Mouse (Mus musculus) CD4-positive, CD25-positive, alpha-beta regulatory T cell, adult 4 months (primary cell): ENCODE data around the gene Hps3. TPM values are rescaled to one million over a fixed set of nuclear protein-coding genes. Genes with fewer than 3 reads are reported as not detected.

Experiments
- polyA plus RNA-seq, 2 experiments: library from polyadenylated mRNA; unstranded; fragments of 100-300 nt; shearing (Covaris generic); gene quantifications; one replicate each; pipeline ENCODE4 v1.2.1; 2017

The Hps3 gene
- polyA plus RNA-seq, 2 experiments from 2014 or later = 29.4 to 32.5 TPM

Other genes starting within 250 kb of the Hps3 start
- gene Cp, start 78.3 kb downstream of the Hps3 start, polyA plus RNA-seq = 1 to 10 TPM in 1 of 2 experiments, under 1 TPM in 1; 0.38 to 1.3 TPM
- gene Hltf, start 22.5 kb upstream of the Hps3 start, polyA plus RNA-seq = 10 to 100 TPM; 70.5 to 78.2 TPM
- gene Gyg, start 120.0 kb upstream of the Hps3 start, polyA plus RNA-seq = 100 to 1,000 TPM; 101 to 102 TPM
- gene Cpa3, start 206.9 kb upstream of the Hps3 start, polyA plus RNA-seq = under 1 TPM in 1 of 2 experiments, not detected in 1; 0.51 TPM
- gene Cpb1, start 240.4 kb upstream of the Hps3 start, polyA plus RNA-seq = not detected